Mouse (Mus musculus) intestine, embryonic 16.5 days (tissue): ENCODE data around the gene Olfr1055. TPM values are rescaled to one million over a fixed set of nuclear protein-coding genes. Genes with fewer than 3 reads are reported as not detected.

ENCODE experiments used
- polyA plus RNA-seq: library from polyadenylated mRNA; unstranded; fragments of >200 nt; fragmentation: Nextera tagmentation; extraction: Ambion mirVana; gene quantifications from 2 replicates; pipeline ENCODE4 v1.2.1, GENCODE M21; 2015

The Olfr1055 gene
- polyA plus RNA-seq, 1 experiment from 2014 or later: not detected

Other genes starting within 250 kb of the Olfr1055 start
- gene Olfr1039, start 214.4 kb downstream of the Olfr1055 start, polyA plus RNA-seq: not detected in 2 replicates
- gene Olfr1040, start 203.6 kb downstream of the Olfr1055 start, polyA plus RNA-seq: not detected in 2 replicates
- gene Olfr1042, start 188.4 kb downstream of the Olfr1055 start, polyA plus RNA-seq: not detected in 2 replicates
- gene Olfr1043, start 182.8 kb downstream of the Olfr1055 start, polyA plus RNA-seq: not detected in 2 replicates
- not detected in 2 replicates for gene Olfr1044, start 172.5 kb downstream of the Olfr1055 start, polyA plus RNA-seq
- not detected in 2 replicates for gene Olfr52, start 164.6 kb downstream of the Olfr1055 start, polyA plus RNA-seq
- not detected in 2 replicates for gene Olfr1045, start 147.3 kb downstream of the Olfr1055 start, polyA plus RNA-seq
- gene Olfr1046, start 131.0 kb downstream of the Olfr1055 start, polyA plus RNA-seq: not detected in 2 replicates
- gene Olfr1047, start 118.9 kb downstream of the Olfr1055 start, polyA plus RNA-seq: not detected in 2 replicates
- not detected in 2 replicates for gene Olfr1048, start 110.0 kb downstream of the Olfr1055 start, polyA plus RNA-seq
- not detected in 2 replicates for gene Olfr1049, start 92.0 kb downstream of the Olfr1055 start, polyA plus RNA-seq
- gene Olfr1051, start 71.2 kb downstream of the Olfr1055 start, polyA plus RNA-seq: not detected in 2 replicates
- gene Olfr1052, start 57.8 kb downstream of the Olfr1055 start, polyA plus RNA-seq: not detected in 2 replicates
- not detected in 2 replicates for gene Olfr1053, start 35.0 kb downstream of the Olfr1055 start, polyA plus RNA-seq
- not detected in 2 replicates for gene Olfr1054, start 14.9 kb downstream of the Olfr1055 start, polyA plus RNA-seq
- gene Olfr1056, start 12.2 kb upstream of the Olfr1055 start, polyA plus RNA-seq: not detected in 2 replicates
- not detected in 2 replicates for gene Olfr1057, start 28.1 kb upstream of the Olfr1055 start, polyA plus RNA-seq
- gene Olfr1058, start 38.3 kb upstream of the Olfr1055 start, polyA plus RNA-seq: not detected in 2 replicates
- gene Olfr1061, start 63.8 kb upstream of the Olfr1055 start, polyA plus RNA-seq: not detected in 2 replicates
- gene Olfr1062, start 76.5 kb upstream of the Olfr1055 start, polyA plus RNA-seq: not detected in 2 replicates
- gene Olfr1065, start 100.3 kb upstream of the Olfr1055 start, polyA plus RNA-seq: not detected in 2 replicates
- not detected in 2 replicates for gene Olfr1066, start 106.0 kb upstream of the Olfr1055 start, polyA plus RNA-seq
- not detected in 2 replicates for gene Olfr228, start 137.1 kb upstream of the Olfr1055 start, polyA plus RNA-seq
- gene Olfr1076, start 158.2 kb upstream of the Olfr1055 start, polyA plus RNA-seq: not detected in 2 replicates
- not detected in 2 replicates for gene Olfr1079, start 192.2 kb upstream of the Olfr1055 start, polyA plus RNA-seq
- gene Olfr1080, start 208.0 kb upstream of the Olfr1055 start, polyA plus RNA-seq: not detected in 2 replicates
- not detected in 2 replicates for gene Olfr1082, start 248.7 kb upstream of the Olfr1055 start, polyA plus RNA-seq